17 mouse cellular contexts compared by ENCODE assay signal in genomic region chr13:40846375-40846774, GRCm38 (mm10). TPM values are rescaled to one million over a fixed set of nuclear protein-coding genes. Genes with fewer than 3 reads are reported as not detected.
DNase-seq lines count a peak whose midpoint lies in the region; ATAC-seq and TF ChIP-seq lines count a peak whose summit lies in the region.
"Had no signal": no experiment of that assay in that cellular context is flagged by ENCODE, and none has a peak within 500 bp of the region (broad histone marks: within the 10 kb centered on the region; RNA-seq: fewer than 3 reads in every experiment).

No protein-coding gene starts in this region.

- no peak for TF ChIP-seq POLR2A in kidney, adult 2 months (IDR thresholded peaks at IDR 0.05; ENCODE audit: low read depth, low read length)

- ATAC-seq in forebrain, embryonic 16.5 days, result no peak
- ATAC-seq: forebrain, postnatal 0 days; inflammation-experienced regulatory T-cells, adult 6 months had no signal

- DNase-seq in kidney, adult 2 months, result peak; percentile 38
- DNase-seq in kidney, adult 9 months, result no peak
- DNase-seq in lung, postnatal 14 days, result peak; percentile 25
- no peak for DNase-seq in lung, postnatal 10 days
- no peak for DNase-seq in ES-E14 (ENCODE audit: low read depth, low spot score)
- DNase-seq in brain, adult 2 months (ENCODE audit: low read depth, low spot score), result peak; percentile 38
- DNase-seq: adrenal gland, postnatal 10 days; cerebellum, adult 9-10 months; forebrain, postnatal 0 days; gastrocnemius, postnatal 10 days; layer of hippocampus, postnatal 36 days; lung, adult 18-20 months had no signal

- peak; percentile 34 for TF ChIP-seq CTCF in kidney, adult 2 months (conservative IDR thresholded peaks at IDR 0.05; ENCODE audit: insufficient read depth, insufficient read length, low read depth, low read length)

- in situ Hi-C loops in ES-E14 (cut with MboI; ENCODE audit: low sequenced_read_pairs in 2 of 2, unreplicated experiment in 2 of 2), result loop anchor here (10.0 to 25.0 kb wide), 2 partner anchors 248 to 391 kb away; partner anchors contain the start of gene Smim13 (in 1 of the 2)

- H3K4me3 ChIP-seq in kidney, adult 2 months (ENCODE audit: insufficient read depth, low read depth, low read length), result no peak overlapping the region
- no peak overlapping the region for H3K4me3 ChIP-seq in ES-E14 (ENCODE audit: insufficient read depth in 1 of 2, low read depth in 1 of 2, low read length in 2 of 2, poor library complexity in 1 of 2, severe bottlenecking in 1 of 2)
- H3K4me3 ChIP-seq in forebrain, embryonic 16.5 days (replicated peaks; ENCODE audit: low read length), result no peak overlapping the region
- H3K4me3 ChIP-seq: heart, embryonic 10.5 days; limb, embryonic 10.5 days; neural tube, embryonic 13.5 days had no signal

- 65% methylated on average over 9 of the region's 9 CpGs for WGBS in kidney, adult 2 months
- WGBS in forebrain, embryonic 16.5 days, result 61% methylated on average over 9 of the region's 9 CpGs

- no peaks in the 10 kb centered on the region for H3K36me3 ChIP-seq in kidney, adult 2 months (ENCODE audit: control insufficient read depth, insufficient read depth, low read length)
- H3K36me3 ChIP-seq in ES-E14 (ENCODE audit: control insufficient read depth, insufficient read depth, low read length, poor library complexity, severe bottlenecking), result no peaks in the 10 kb centered on the region
- no peaks in the 10 kb centered on the region for H3K36me3 ChIP-seq in forebrain, embryonic 16.5 days (ENCODE audit: control insufficient read depth, insufficient read depth)
- H3K36me3 ChIP-seq: heart, embryonic 10.5 days; limb, embryonic 10.5 days; neural tube, embryonic 13.5 days had no signal

- H3K9me3 ChIP-seq in ES-E14 (ENCODE audit: control insufficient read depth, insufficient read depth, low read depth, low read length), result no peaks in the 10 kb centered on the region
- H3K9me3 ChIP-seq in forebrain, embryonic 16.5 days (ENCODE audit: control insufficient read depth, low read length), result no peaks in the 10 kb centered on the region
- H3K9me3 ChIP-seq: heart, embryonic 10.5 days; limb, embryonic 10.5 days; neural tube, embryonic 13.5 days had no signal

- H3K4me1 ChIP-seq in kidney, adult 2 months (ENCODE audit: control insufficient read depth, insufficient read depth, low read length), result no peaks in the 10 kb centered on the region
- H3K4me1 ChIP-seq in ES-E14 (ENCODE audit: control insufficient read depth in 2 of 2, insufficient read depth in 2 of 2, low read length in 2 of 2, poor library complexity in 1 of 2), result peaks cover 0 to 7% of the 10 kb centered on the region in 2 experiments; a peak in 1 of 4 replicates
- H3K4me1 ChIP-seq in forebrain, embryonic 16.5 days (replicated peaks; ENCODE audit: control insufficient read depth, insufficient read depth, low read length), result no peaks in the 10 kb centered on the region
- H3K4me1 ChIP-seq: heart, embryonic 10.5 days; limb, embryonic 10.5 days; neural tube, embryonic 13.5 days had no signal

- no peak overlapping the region for H3K27ac ChIP-seq in kidney, adult 2 months (ENCODE audit: insufficient read depth, low read depth, low read length)
- no peak overlapping the region for H3K27ac ChIP-seq in ES-E14 (ENCODE audit: insufficient read depth, low read depth, low read length, poor library complexity, severe bottlenecking)
- no peak overlapping the region for H3K27ac ChIP-seq in forebrain, embryonic 16.5 days (ENCODE audit: low read length)
- H3K27ac ChIP-seq: heart, embryonic 10.5 days; limb, embryonic 10.5 days; neural tube, embryonic 13.5 days had no signal

- no peak overlapping the region for H3K4me2 ChIP-seq in forebrain, embryonic 16.5 days (ENCODE audit: low read length)
- H3K4me2 ChIP-seq: neural tube, embryonic 13.5 days had no signal

- H3K9ac ChIP-seq in ES-E14 (ENCODE audit: insufficient read depth, low read depth, low read length, poor library complexity, severe bottlenecking), result no peak overlapping the region
- no peak overlapping the region for H3K9ac ChIP-seq in forebrain, embryonic 16.5 days (replicated peaks; ENCODE audit: low read depth, low read length)
- H3K9ac ChIP-seq: forebrain, postnatal 0 days; neural tube, embryonic 13.5 days had no signal

- no peaks in the 10 kb centered on the region; the same call in 1 of the 2 replicates for H3K27me3 ChIP-seq in kidney, adult 2 months (replicated peaks; ENCODE audit: control insufficient read depth, insufficient read depth, low read length)
- no peaks in the 10 kb centered on the region for H3K27me3 ChIP-seq in forebrain, embryonic 16.5 days (replicated peaks; ENCODE audit: control insufficient read depth, insufficient read depth, low read length)
- H3K27me3 ChIP-seq: neural tube, embryonic 13.5 days had no signal

TF ChIP-seq in ES-E14, 5 proteins besides CTCF, POLR2A, EP300 and RAD21:
- no peak for TF ChIP-seq MAFK (IDR thresholded peaks at IDR 0.05; ENCODE audit: insufficient read depth, low read depth, low read length)
- TF ChIP-seq ZC3H11A (IDR thresholded peaks at IDR 0.05; ENCODE audit: borderline replicate concordance, low read depth, low read length), result peak; percentile 35; the same call in 1 of the 2 replicates

RNA-seq across cellular contexts. Expression of gene Gcnt2, which starts 13.2 kb away (rescaled TPM):
- polyA plus RNA-seq in kidney, adult 2 months (2012; rRNA removed), result 8.4 and 9.2 TPM in 2 replicates
- total RNA-seq in ES-E14 (2012; rRNA removed), result 21.8 and 35.6 TPM in 2 replicates
- polyA plus RNA-seq in forebrain, embryonic 16.5 days (2015; fragmentation: Nextera tagmentation; extraction: Ambion mirVana), result 5.1 and 5.2 TPM in 2 replicates

Comparison
In these comparisons a context has a peak if more than half of its experiments do, and no peak if none do; other contexts are left out.
1. DNase-seq: peak in kidney, adult 2 months (single experiment), lung, postnatal 14 days (single experiment) and brain, adult 2 months (single experiment); none in kidney, adult 9 months (single experiment), lung, postnatal 10 days (single experiment) and ES-E14 (single experiment).